Mouse (Mus musculus): ENCODE results near the gene Zbtb38. TPM values are rescaled to one million over a fixed set of nuclear protein-coding genes. Genes with fewer than 3 reads are reported as not detected.

The Zbtb38 gene
- polyA plus RNA-seq, 1 experiment from 2014 or later, result 36.7 TPM

DNA sequence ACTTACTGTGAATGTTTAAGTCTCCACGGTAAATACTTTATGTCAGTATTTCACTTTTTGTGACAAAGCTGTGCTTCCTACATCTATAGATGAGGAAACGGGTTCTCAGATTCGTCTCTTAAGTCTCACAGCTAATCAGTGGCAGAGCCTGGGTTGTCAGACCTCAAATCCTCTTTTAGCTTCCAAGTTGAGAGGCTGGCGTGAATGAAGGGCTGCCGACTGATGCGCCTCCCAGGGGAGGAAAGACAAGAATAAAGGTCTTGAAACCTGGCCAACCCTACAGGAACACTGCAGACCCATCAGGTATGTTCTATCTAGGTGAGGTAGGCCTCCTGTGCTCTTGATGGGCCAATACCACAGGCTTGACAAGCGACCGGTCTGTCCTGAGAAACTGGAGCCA, 761 bp upstream of the Zbtb38 start:
- WGBS, result 90% methylated on average over 8 of the region's 8 CpGs
- ATAC-seq (no peak), DNase-seq (ENCODE audit: low spot score) (no peak)
- H3K9ac ChIP-seq (ENCODE audit: low read length), result no peak overlapping the region
- no peaks in the 10 kb centered on the region for H3K9me3 ChIP-seq (replicated peaks; ENCODE audit: control insufficient read depth, low read length)
- H3K4me1 ChIP-seq (ENCODE audit: control insufficient read depth, insufficient read depth, low read length), result no peaks in the 10 kb centered on the region
- H3K27ac ChIP-seq (ENCODE audit: low read depth, low read length), result no peak overlapping the region
- H3K27me3 ChIP-seq (replicated peaks; ENCODE audit: control insufficient read depth, insufficient read depth, low read length), result no peaks in the 10 kb centered on the region
- H3K4me3 ChIP-seq (ENCODE audit: low read depth, low read length), result no peak overlapping the region
- no peak overlapping the region for H3K4me2 ChIP-seq (ENCODE audit: low read length)
- H3K36me3 ChIP-seq (ENCODE audit: control insufficient read depth, insufficient read depth, low read length), result no peaks in the 10 kb centered on the region

DNA sequence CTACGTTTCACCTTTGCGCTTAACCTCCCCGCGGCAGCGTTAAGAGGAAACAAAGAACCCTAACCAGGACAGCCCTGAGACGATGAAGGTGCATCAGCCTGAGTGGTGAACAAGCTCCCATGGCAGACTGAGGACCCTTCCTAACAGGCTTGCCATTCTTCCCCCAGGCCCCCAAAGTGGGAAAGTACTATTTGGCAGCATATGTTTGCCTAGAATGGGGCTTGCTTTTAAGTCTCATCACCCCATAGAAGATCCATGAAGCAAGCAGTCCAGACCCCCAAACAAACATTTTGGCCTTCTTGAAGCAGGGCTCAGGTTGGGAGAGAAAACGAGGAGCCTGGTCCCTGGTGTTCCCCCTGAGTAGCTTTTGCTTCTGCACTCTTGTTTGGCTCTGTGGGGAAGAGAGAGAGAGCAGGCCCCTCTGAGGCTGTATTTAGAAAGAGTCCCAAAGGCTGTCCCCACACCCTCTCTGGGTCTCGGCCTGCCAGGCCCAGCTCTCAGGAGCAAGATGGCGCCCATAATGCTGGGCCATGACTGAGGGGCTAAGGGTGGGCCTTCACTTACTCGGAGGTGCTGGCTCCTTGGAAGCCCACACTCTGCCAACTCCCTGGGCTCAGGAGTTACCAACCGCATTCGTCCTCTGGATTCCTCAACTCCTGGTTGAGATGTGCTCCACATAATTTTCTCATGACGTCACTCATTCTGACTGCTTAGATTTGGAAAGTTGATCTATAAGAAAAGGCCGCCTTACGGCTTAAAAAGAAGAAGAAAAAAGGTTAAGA, 619 bp downstream of the Zbtb38 start:
- H3K4me2 ChIP-seq (ENCODE audit: low read length), result no peak overlapping the region
- DNase-seq (ENCODE audit: low spot score) (no peak), ATAC-seq (no peak)
- H3K9me3 ChIP-seq (replicated peaks; ENCODE audit: control insufficient read depth, low read length), result no peaks in the 10 kb centered on the region
- H3K9ac ChIP-seq (ENCODE audit: low read length), result no peak overlapping the region
- no peaks in the 10 kb centered on the region for H3K36me3 ChIP-seq (ENCODE audit: control insufficient read depth, insufficient read depth, low read length)
- no peaks in the 10 kb centered on the region for H3K27me3 ChIP-seq (replicated peaks; ENCODE audit: control insufficient read depth, insufficient read depth, low read length)
- H3K27ac ChIP-seq (ENCODE audit: low read depth, low read length), result no peak overlapping the region
- 88% methylated on average over 15 of the region's 15 CpGs for WGBS
- H3K4me1 ChIP-seq (ENCODE audit: control insufficient read depth, insufficient read depth, low read length), result no peaks in the 10 kb centered on the region
- H3K4me3 ChIP-seq (ENCODE audit: low read depth, low read length), result no peak overlapping the region

DNA sequence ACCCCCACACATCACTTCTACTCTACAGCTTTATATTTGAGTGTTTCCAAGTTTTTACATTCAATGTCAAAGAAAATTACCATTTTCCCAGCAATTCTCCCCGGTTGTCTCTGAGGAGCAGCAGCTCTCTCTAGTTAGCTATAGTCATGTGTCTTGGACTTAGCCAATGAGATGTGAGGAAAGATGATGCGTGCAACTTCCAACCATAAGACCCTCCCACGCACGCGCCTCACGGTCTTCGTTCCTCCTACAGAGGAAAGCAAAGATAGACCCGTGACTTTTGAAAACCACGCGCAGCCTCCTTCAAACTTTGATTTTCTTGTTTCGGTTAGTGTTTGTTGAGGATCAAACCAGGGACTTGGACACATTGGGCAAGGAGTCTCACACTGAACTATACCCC, 2.0 kb downstream of the Zbtb38 start:
- Histone ChIP-seq H3K9me3 (replicated peaks; ENCODE audit: control insufficient read depth, low read length) (no peaks in the 10 kb centered on the region), H3K9ac (ENCODE audit: low read length) (no peak overlapping the region), H3K4me3 (ENCODE audit: low read depth, low read length) (no peak overlapping the region), H3K4me2 (ENCODE audit: low read length) (no peak overlapping the region), H3K27ac (ENCODE audit: low read depth, low read length) (no peak overlapping the region), H3K4me1 (ENCODE audit: control insufficient read depth, insufficient read depth, low read length) (no peaks in the 10 kb centered on the region), H3K27me3 (replicated peaks; ENCODE audit: control insufficient read depth, insufficient read depth, low read length) (no peaks in the 10 kb centered on the region), H3K36me3 (ENCODE audit: control insufficient read depth, insufficient read depth, low read length) (no peaks in the 10 kb centered on the region)
- ATAC-seq, result no peak
- DNase-seq (ENCODE audit: low spot score), result no peak
- 97% methylated on average over 11 of the region's 11 CpGs for WGBS

DNA sequence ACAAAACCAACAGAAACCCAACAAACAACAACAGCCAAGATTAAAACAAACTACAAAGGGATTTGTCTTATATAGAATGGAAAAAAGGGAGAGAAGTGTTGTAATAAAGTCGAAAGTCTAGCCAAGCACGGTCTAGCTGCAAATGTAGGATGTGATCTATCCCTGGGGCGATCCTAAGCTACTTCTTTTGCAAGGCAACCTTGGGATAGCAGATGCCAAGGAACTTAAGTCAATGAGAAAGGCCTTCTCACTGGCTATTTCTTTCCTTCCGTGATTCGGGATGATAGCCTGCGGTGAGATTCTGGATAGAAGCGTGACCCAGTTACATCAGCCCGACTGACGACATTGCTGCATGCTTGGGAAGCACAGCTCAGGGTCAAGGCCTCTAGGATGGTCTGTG, 6.1 kb downstream of the Zbtb38 start:
- H3K4me3 ChIP-seq (ENCODE audit: low read depth, low read length), result no peak overlapping the region

DNA sequence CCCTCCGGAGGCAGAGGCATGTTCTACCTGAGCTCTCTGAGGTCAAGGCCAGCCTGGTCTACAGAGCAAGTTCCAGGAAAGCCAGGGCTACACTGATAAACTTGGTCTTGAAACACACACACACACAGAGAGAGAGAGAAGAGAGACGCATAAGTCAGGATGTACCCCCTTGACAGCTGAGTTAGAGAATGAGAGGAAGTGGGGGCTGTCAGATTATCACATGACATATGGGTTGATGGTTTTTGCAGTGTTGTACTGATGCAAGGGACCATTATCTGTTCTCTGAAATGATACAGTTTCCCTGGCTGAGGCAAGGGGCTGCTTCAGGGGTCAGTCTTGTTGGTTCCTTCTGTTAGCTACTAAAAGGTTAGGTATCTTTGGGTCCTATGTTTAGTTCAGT, 7.7 kb downstream of the Zbtb38 start:
- WGBS, result 98% methylated on average over 2 of the region's 2 CpGs
- Histone ChIP-seq H3K27me3 (replicated peaks; ENCODE audit: control insufficient read depth, insufficient read depth, low read length) (no peaks in the 10 kb centered on the region), H3K9me3 (replicated peaks; ENCODE audit: control insufficient read depth, low read length) (no peaks in the 10 kb centered on the region), H3K4me2 (ENCODE audit: low read length) (no peak overlapping the region), H3K27ac (ENCODE audit: low read depth, low read length) (no peak overlapping the region), H3K9ac (ENCODE audit: low read length) (no peak overlapping the region), H3K36me3 (ENCODE audit: control insufficient read depth, insufficient read depth, low read length) (no peaks in the 10 kb centered on the region), H3K4me1 (ENCODE audit: control insufficient read depth, insufficient read depth, low read length) (no peaks in the 10 kb centered on the region), H3K4me3 (ENCODE audit: low read depth, low read length) (no peak overlapping the region)
- ATAC-seq, result no peak
- DNase-seq (ENCODE audit: low spot score), result no peak

More for the DNA sequence above, 6.1 kb downstream of the Zbtb38 start:
- Histone ChIP-seq H3K9ac (ENCODE audit: low read length) (no peak overlapping the region), H3K4me2 (ENCODE audit: low read length) (no peak overlapping the region), H3K4me1 (ENCODE audit: control insufficient read depth, insufficient read depth, low read length) (no peaks in the 10 kb centered on the region), H3K27ac (ENCODE audit: low read depth, low read length) (no peak overlapping the region), H3K27me3 (replicated peaks; ENCODE audit: control insufficient read depth, insufficient read depth, low read length) (no peaks in the 10 kb centered on the region), H3K9me3 (replicated peaks; ENCODE audit: control insufficient read depth, low read length) (no peaks in the 10 kb centered on the region), H3K36me3 (ENCODE audit: control insufficient read depth, insufficient read depth, low read length) (no peaks in the 10 kb centered on the region)
- ATAC-seq (no peak), DNase-seq (ENCODE audit: low spot score) (no peak)
- WGBS, result 94% methylated on average over 9 of the region's 9 CpGs

DNA sequence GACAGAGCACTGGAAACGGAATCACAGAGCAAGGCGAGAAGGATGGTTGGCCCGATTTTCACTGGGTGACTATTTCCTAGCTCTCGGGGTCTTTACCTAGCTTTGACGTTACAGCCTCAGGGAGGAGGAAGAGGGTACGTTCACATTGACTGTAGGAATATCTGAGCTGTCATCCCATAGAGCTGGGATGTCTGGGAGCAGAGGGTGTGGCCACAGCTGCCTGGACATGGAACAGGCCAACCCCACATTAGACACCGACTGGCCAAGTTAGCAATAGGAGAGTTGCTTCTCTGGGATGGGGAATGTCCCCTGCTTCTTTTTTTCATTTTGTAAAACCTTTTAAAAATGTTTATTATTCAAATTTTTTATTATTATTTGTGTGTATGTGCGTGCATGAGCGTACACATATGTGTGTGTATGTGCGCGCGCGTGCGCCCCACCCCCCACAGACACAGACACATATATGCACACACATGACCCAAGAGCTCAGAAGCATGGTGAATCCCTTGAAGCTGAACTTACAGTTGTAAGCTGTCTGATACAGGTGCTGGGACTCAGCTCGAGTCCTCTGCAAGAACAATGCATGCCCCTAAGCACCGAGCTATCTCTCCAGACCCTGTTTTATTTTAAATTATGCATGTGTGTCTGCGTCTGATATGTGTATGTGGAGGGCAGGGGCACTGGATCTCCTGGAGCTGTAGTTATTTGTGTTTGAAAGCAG, 11.1 kb downstream of the Zbtb38 start:
- ATAC-seq, result no peak
- H3K27me3 ChIP-seq (replicated peaks; ENCODE audit: control insufficient read depth, insufficient read depth, low read length), result no peaks in the 10 kb centered on the region
- no peak overlapping the region for H3K27ac ChIP-seq (ENCODE audit: low read depth, low read length)

DNA sequence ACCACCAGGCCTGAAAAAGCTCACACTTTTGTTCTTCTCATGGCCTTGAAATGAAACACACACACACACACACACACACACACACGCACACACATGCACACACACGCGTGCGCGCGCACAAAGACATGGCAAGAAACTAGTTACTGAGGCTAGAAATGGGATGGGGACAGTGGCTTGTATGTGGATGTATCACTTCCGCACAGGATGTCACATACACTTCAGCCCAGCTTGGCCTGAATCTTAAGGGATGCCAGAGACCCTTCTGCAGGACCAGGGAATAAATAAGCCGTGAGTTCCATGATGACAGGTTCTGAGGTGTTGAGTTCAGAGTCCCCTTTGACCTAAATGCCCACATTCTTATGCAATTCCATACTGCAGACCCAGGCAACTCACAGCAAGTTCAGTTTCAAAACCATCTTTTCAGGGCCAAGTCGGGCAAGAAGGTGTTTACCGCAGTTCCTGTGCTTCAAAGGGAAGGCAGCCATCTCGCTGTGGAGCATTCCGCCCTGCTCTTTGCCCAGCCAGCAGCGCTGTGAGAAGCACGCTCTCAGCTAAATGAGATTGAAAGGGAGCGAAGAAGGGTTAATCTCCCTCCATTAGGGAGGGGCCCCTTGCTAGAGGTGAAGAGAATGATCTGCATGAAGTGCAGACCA, 11.8 kb downstream of the Zbtb38 start:
- Histone ChIP-seq H3K9me3 (replicated peaks; ENCODE audit: control insufficient read depth, low read length) (no peaks in the 10 kb centered on the region), H3K4me1 (ENCODE audit: control insufficient read depth, insufficient read depth, low read length) (no peaks in the 10 kb centered on the region), H3K36me3 (ENCODE audit: control insufficient read depth, insufficient read depth, low read length) (no peaks in the 10 kb centered on the region), H3K4me3 (ENCODE audit: low read depth, low read length) (no peak overlapping the region), H3K27ac (ENCODE audit: low read depth, low read length) (no peak overlapping the region), H3K4me2 (ENCODE audit: low read length) (no peak overlapping the region), H3K9ac (ENCODE audit: low read length) (no peak overlapping the region), H3K27me3 (replicated peaks; ENCODE audit: control insufficient read depth, insufficient read depth, low read length) (no peaks in the 10 kb centered on the region)
- DNase-seq (ENCODE audit: low spot score) (peak; percentile 19), ATAC-seq (0 out of 2 replicates have a peak, but pooled peaks have one; percentile 20)
- WGBS, result 62% methylated on average over 15 of the region's 15 CpGs

More for the DNA sequence above, 11.1 kb downstream of the Zbtb38 start:
- no peak for DNase-seq (ENCODE audit: low spot score)
- no peaks in the 10 kb centered on the region for H3K4me1 ChIP-seq (ENCODE audit: control insufficient read depth, insufficient read depth, low read length)
- no peaks in the 10 kb centered on the region for H3K9me3 ChIP-seq (replicated peaks; ENCODE audit: control insufficient read depth, low read length)
- no peak overlapping the region for H3K4me3 ChIP-seq (ENCODE audit: low read depth, low read length)
- WGBS, result 77% methylated on average over 17 of the region's 17 CpGs
- H3K36me3 ChIP-seq (ENCODE audit: control insufficient read depth, insufficient read depth, low read length), result no peaks in the 10 kb centered on the region
- no peak overlapping the region for H3K9ac ChIP-seq (ENCODE audit: low read length)
- H3K4me2 ChIP-seq (ENCODE audit: low read length), result no peak overlapping the region

DNA sequence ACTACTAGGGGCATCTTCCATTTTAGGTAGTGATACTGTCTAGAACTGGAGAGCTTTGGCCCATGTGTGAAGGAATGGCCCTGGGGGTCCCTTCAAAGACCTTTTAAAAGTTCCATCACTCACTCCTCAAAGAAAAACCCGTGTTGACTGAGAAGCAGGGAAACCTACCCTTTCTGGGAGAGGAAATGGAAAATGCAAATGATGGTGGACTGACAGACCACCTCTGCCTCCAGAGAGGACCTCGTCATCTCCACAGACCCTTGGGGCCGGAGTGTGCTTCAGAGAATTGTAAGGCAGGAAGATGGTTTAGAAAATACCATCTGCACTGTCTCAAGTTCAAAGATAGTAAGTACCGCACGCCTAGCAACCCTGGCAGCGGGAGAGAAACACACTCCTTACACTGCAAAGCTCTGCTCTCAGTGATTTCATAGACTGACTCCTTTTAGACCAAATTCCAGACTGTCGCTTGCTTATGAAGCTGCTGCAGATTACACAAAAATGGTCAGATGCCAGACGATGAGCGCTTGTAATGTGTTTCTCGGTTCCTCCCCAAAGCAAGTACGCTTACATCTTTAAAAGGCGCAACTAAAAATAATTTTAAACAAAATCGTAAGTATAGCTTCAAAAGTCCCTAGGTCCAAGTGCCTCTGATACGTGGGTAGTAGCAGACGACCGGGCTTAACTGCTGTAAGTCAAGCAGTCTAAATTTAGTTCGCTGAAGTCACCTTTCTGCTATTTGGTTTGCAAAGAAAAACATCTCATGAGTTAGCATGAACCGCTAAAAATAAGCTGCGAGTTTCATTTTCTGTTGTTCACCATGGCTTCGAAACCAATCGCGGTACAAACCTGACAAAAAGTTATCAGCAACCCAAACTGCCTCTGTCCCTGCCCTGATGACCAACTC, 12.6 kb downstream of the Zbtb38 start:
- Histone ChIP-seq H3K9me3 (replicated peaks; ENCODE audit: control insufficient read depth, low read length) (no peaks in the 10 kb centered on the region), H3K9ac (ENCODE audit: low read length) (no peak overlapping the region), H3K4me3 (ENCODE audit: low read depth, low read length) (no peak overlapping the region), H3K27ac (ENCODE audit: low read depth, low read length) (no peak overlapping the region), H3K4me2 (ENCODE audit: low read length) (no peak overlapping the region), H3K4me1 (ENCODE audit: control insufficient read depth, insufficient read depth, low read length) (no peaks in the 10 kb centered on the region), H3K36me3 (ENCODE audit: control insufficient read depth, insufficient read depth, low read length) (no peaks in the 10 kb centered on the region), H3K27me3 (replicated peaks; ENCODE audit: control insufficient read depth, insufficient read depth, low read length) (no peaks in the 10 kb centered on the region)
- DNase-seq (ENCODE audit: low spot score) (no peak), ATAC-seq (no peak)
- 92% methylated on average over 22 of the region's 22 CpGs for WGBS

All from forebrain, embryonic 14.5 days (tissue).